In the genomic region with DNA sequence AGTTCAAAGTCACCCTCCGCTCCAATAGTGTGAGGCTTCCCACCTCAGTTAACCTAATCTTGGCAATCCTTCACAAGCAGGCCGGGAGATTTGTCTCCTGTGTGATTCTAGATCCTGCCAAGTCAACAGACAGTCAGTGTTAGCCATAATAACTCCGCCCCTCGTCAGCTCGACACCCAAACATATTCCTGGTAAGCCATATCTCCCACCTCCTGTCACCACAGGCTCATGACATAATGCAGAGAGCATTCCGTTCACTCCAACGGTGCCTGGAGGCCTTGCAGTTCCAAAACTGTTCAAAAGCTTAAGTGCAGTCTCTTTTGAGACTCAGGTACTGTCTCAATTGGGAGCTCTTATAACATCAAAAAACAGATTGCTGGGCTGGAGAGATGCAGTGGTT, we compare ENCODE assay signal across 19 mouse cellular contexts. TPM values are rescaled to one million over a fixed set of nuclear protein-coding genes. Genes with fewer than 3 reads are reported as not detected.
DNase-seq lines count a peak whose midpoint lies in the region; ATAC-seq and TF ChIP-seq lines count a peak whose summit lies in the region.
"Had no signal": no experiment of that assay in that cellular context is flagged by ENCODE, and none has a peak within 500 bp of the region (broad histone marks: within the 10 kb centered on the region; RNA-seq: fewer than 3 reads in every experiment).

No protein-coding gene starts in this region.

- 0 out of 2 replicates have a peak, but pooled peaks cover 8% of the 10 kb centered on the region for H3K9me3 ChIP-seq in intestine, embryonic 14.5 days (ENCODE audit: control insufficient read depth, low read length)
- no peaks in the 10 kb centered on the region for H3K9me3 ChIP-seq in intestine, postnatal 0 days (ENCODE audit: control insufficient read depth)
- no peaks in the 10 kb centered on the region for H3K9me3 ChIP-seq in heart, embryonic 10.5 days
- H3K9me3 ChIP-seq: hindbrain, embryonic 15.5 days; liver, embryonic 13.5 days; stomach, embryonic 15.5 days had no signal

- peaks cover under 1% of the 10 kb centered on the region; the same call in 1 of the 2 replicates for H3K27me3 ChIP-seq in intestine, embryonic 14.5 days (replicated peaks; ENCODE audit: control insufficient read depth, insufficient read depth, low read length)
- no peaks in the 10 kb centered on the region for H3K27me3 ChIP-seq in intestine, postnatal 0 days (replicated peaks; ENCODE audit: control insufficient read depth, insufficient read depth, low read length)
- no peaks in the 10 kb centered on the region for H3K27me3 ChIP-seq in heart, embryonic 10.5 days (ENCODE audit: insufficient read depth, poor library complexity, severe bottlenecking)
- H3K27me3 ChIP-seq: hindbrain, embryonic 15.5 days; stomach, embryonic 15.5 days had no signal

- no peak overlapping the region for H3K4me2 ChIP-seq in intestine, embryonic 14.5 days (ENCODE audit: low read length)
- no peak overlapping the region for H3K4me2 ChIP-seq in intestine, postnatal 0 days (replicated peaks; ENCODE audit: low read depth)
- H3K4me2 ChIP-seq: hindbrain, embryonic 15.5 days; liver, embryonic 13.5 days; midbrain, embryonic 15.5 days; stomach, embryonic 15.5 days had no signal

- intact Hi-C loops in heart, postnatal 10 days (cut with DNase I): loop anchor here (2.0 kb wide), 1 partner anchor 27 kb away; no protein-coding TSS in a partner anchor

- no peak overlapping the region for H3K4me3 ChIP-seq in intestine, embryonic 14.5 days (ENCODE audit: low read depth, low read length)
- no peak overlapping the region for H3K4me3 ChIP-seq in intestine, postnatal 0 days (ENCODE audit: low read depth, low read length)
- H3K4me3 ChIP-seq in heart, embryonic 10.5 days: no peak overlapping the region
- H3K4me3 ChIP-seq: hindbrain, embryonic 15.5 days; liver, embryonic 13.5 days; midbrain, embryonic 15.5 days; stomach, embryonic 15.5 days had no signal

- H3K27ac ChIP-seq in intestine, embryonic 14.5 days (ENCODE audit: low read depth): no peak overlapping the region
- H3K27ac ChIP-seq in intestine, postnatal 0 days (ENCODE audit: low read depth, low read length): no peak overlapping the region
- no peak overlapping the region for H3K27ac ChIP-seq in heart, embryonic 10.5 days
- H3K27ac ChIP-seq: hindbrain, embryonic 15.5 days; liver, embryonic 13.5 days; midbrain, embryonic 15.5 days; stomach, embryonic 15.5 days had no signal

- 53% methylated on average over 7 of the region's 7 CpGs for WGBS in intestine, embryonic 14.5 days
- WGBS in intestine, postnatal 0 days: 72% methylated on average over 7 of the region's 7 CpGs
- 29% methylated on average over 7 of the region's 7 CpGs for WGBS in heart, embryonic 10.5 days

- H3K36me3 ChIP-seq in intestine, embryonic 14.5 days (ENCODE audit: control insufficient read depth, insufficient read depth, low read length): no peaks in the 10 kb centered on the region
- H3K36me3 ChIP-seq in intestine, postnatal 0 days (ENCODE audit: control insufficient read depth, insufficient read depth): peaks cover 5% of the 10 kb centered on the region; the same call in 1 of the 2 replicates
- 0 out of 2 replicates have a peak, but pooled peaks cover 3% of the 10 kb centered on the region for H3K36me3 ChIP-seq in heart, embryonic 10.5 days
- H3K36me3 ChIP-seq: hindbrain, embryonic 15.5 days; liver, embryonic 13.5 days; midbrain, embryonic 15.5 days; stomach, embryonic 15.5 days had no signal

- ATAC-seq in intestine, embryonic 14.5 days (replicated peaks; ENCODE audit: low FRiP score, low TSS enrichment, low read depth): 0 out of 2 replicates have a peak, but pooled peaks have one; percentile 19
- no peak for ATAC-seq in intestine, postnatal 0 days
- no peak for ATAC-seq in megakaryocyte-erythroid progenitor cell, adult 5-6 weeks (replicated peaks; ENCODE audit: low FRiP score, low TSS enrichment, poor library complexity, severe bottlenecking)
- ATAC-seq: forebrain, postnatal 0 days; midbrain, embryonic 15.5 days had no signal

- H3K4me1 ChIP-seq in intestine, embryonic 14.5 days (replicated peaks; ENCODE audit: control insufficient read depth, insufficient read depth, low read length): peaks cover 5% of the 10 kb centered on the region; the same call in 1 of the 2 replicates
- no peaks in the 10 kb centered on the region for H3K4me1 ChIP-seq in intestine, postnatal 0 days (replicated peaks; ENCODE audit: control insufficient read depth, insufficient read depth, low read length)
- peaks cover 15% of the 10 kb centered on the region; the same call in 1 of the 2 replicates for H3K4me1 ChIP-seq in heart, embryonic 10.5 days
- H3K4me1 ChIP-seq: hindbrain, embryonic 15.5 days; liver, embryonic 13.5 days; midbrain, embryonic 15.5 days; stomach, embryonic 15.5 days had no signal

- no peak for DNase-seq in intestine, embryonic 14.5 days (ENCODE audit: low spot score)
- peak; percentile 93 for DNase-seq in heart, embryonic 10.5 days (ENCODE audit: low spot score)
- DNase-seq in heart, postnatal 10 days: peak; percentile 81 to 87
- DNase-seq in layer of hippocampus, postnatal 10 days (ENCODE audit: low spot score in 2 of 2): no peak
- DNase-seq in cerebellum, postnatal 14 days: no peak
- DNase-seq in left cerebral cortex, adult 8-10 months (ENCODE audit: low spot score in 2 of 2): no peak
- DNase-seq: adrenal gland, postnatal 14 days; cerebellum, adult 11-12 months; forebrain, postnatal 0 days; kidney, adult 8-10 months; kidney, postnatal 36 days; left cerebral cortex, postnatal 4 days; liver, embryonic 13.5 days; spleen, adult 18-20 months had no signal

- no peak for TF ChIP-seq CTCF in intestine, postnatal 0 days (IDR thresholded peaks at IDR 0.05; ENCODE audit: low read depth)

- H3K9ac ChIP-seq in intestine, embryonic 14.5 days (ENCODE audit: low read length): no peak overlapping the region
- no peak overlapping the region for H3K9ac ChIP-seq in intestine, postnatal 0 days (ENCODE audit: low read depth, low read length)
- H3K9ac ChIP-seq: forebrain, postnatal 0 days; hindbrain, embryonic 15.5 days; liver, embryonic 13.5 days; midbrain, embryonic 15.5 days; stomach, embryonic 15.5 days had no signal

RNA-seq across cellular contexts. Expression of gene Gpat3, which starts 7.6 kb away (rescaled TPM):
- polyA plus RNA-seq in intestine, embryonic 14.5 days (2014; fragmentation: Nextera tagmentation; extraction: Ambion mirVana): 2.7 and 4.6 TPM in 2 replicates
- 41.7 and 47.6 TPM in 2 replicates for polyA plus RNA-seq in intestine, postnatal 0 days (2015; fragmentation: Nextera tagmentation; extraction: Ambion mirVana)
- 5.3 and 9.3 TPM in 2 replicates for polyA plus RNA-seq in heart, embryonic 10.5 days (2016; fragmentation: Nextera tagmentation; extraction: Ambion mirVana)
- total RNA-seq in heart, postnatal 10 days (2021): 10 to 100 TPM; 28.3 to 43.5 TPM
- total RNA-seq in layer of hippocampus, postnatal 10 days (2021): 1 to 10 TPM; 2.4 to 2.7 TPM
- total RNA-seq in left cerebral cortex, adult 8-10 months (2022): 1 to 10 TPM; 5.2 to 7.0 (median 5.8) TPM
- total RNA-seq in megakaryocyte-erythroid progenitor cell, adult 5-6 weeks (2014; fragmentation: Nextera tagmentation): 0.45 and 2.6 TPM in 2 replicates
- 0.65 TPM in 1 of 2 replicates, not detected in the other for total RNA-seq in megakaryocyte-erythroid progenitor cell, adult 5-6 weeks (2017)

RNA-seq across cellular contexts. Expression of gene Abraxas1, which starts 17.1 kb away (rescaled TPM):
- polyA plus RNA-seq in intestine, embryonic 14.5 days (2014; fragmentation: Nextera tagmentation; extraction: Ambion mirVana): 27.9 and 31.0 TPM in 2 replicates
- 10.6 and 12.5 TPM in 2 replicates for polyA plus RNA-seq in intestine, postnatal 0 days (2015; fragmentation: Nextera tagmentation; extraction: Ambion mirVana)
- 31.7 and 33.2 TPM in 2 replicates for polyA plus RNA-seq in heart, embryonic 10.5 days (2016; fragmentation: Nextera tagmentation; extraction: Ambion mirVana)
- total RNA-seq in heart, postnatal 10 days (2021): 10 to 100 TPM; 12.8 to 17.4 TPM
- 1 to 10 TPM; 5.9 to 6.1 TPM for total RNA-seq in layer of hippocampus, postnatal 10 days (2021)
- 10 to 100 TPM in 3 of 4 experiments, 1 to 10 TPM in 1; 6.5 to 14.4 (median 11.5) TPM for total RNA-seq in left cerebral cortex, adult 8-10 months (2022)
- 38.0 and 45.0 TPM in 2 replicates for total RNA-seq in megakaryocyte-erythroid progenitor cell, adult 5-6 weeks (2014; fragmentation: Nextera tagmentation)
- 46.8 and 81.4 TPM in 2 replicates for total RNA-seq in megakaryocyte-erythroid progenitor cell, adult 5-6 weeks (2017)

RNA-seq across cellular contexts. Expression of gene Mrps18c, which starts 39.5 kb away (rescaled TPM):
- polyA plus RNA-seq in intestine, embryonic 14.5 days (2014; fragmentation: Nextera tagmentation; extraction: Ambion mirVana): 171 and 179 TPM in 2 replicates
- 195 and 203 TPM in 2 replicates for polyA plus RNA-seq in intestine, postnatal 0 days (2015; fragmentation: Nextera tagmentation; extraction: Ambion mirVana)
- polyA plus RNA-seq in heart, embryonic 10.5 days (2016; fragmentation: Nextera tagmentation; extraction: Ambion mirVana): 159 and 182 TPM in 2 replicates
- 10 to 100 TPM; 83.3 to 85.1 TPM for total RNA-seq in heart, postnatal 10 days (2021)
- 10 to 100 TPM; 55.4 to 63.7 TPM for total RNA-seq in layer of hippocampus, postnatal 10 days (2021)
- total RNA-seq in left cerebral cortex, adult 8-10 months (2022): 10 to 100 TPM; 58.1 to 72.4 (median 64.7) TPM
- total RNA-seq in megakaryocyte-erythroid progenitor cell, adult 5-6 weeks (2014; fragmentation: Nextera tagmentation): 141 TPM in 2 replicates
- total RNA-seq in megakaryocyte-erythroid progenitor cell, adult 5-6 weeks (2017): 145 and 253 TPM in 2 replicates

RNA-seq across cellular contexts. Expression of gene Helq, which starts 39.5 kb away (rescaled TPM):
- polyA plus RNA-seq in intestine, embryonic 14.5 days (2014; fragmentation: Nextera tagmentation; extraction: Ambion mirVana): 19.9 and 24.1 TPM in 2 replicates
- polyA plus RNA-seq in intestine, postnatal 0 days (2015; fragmentation: Nextera tagmentation; extraction: Ambion mirVana): 6.7 and 7.4 TPM in 2 replicates
- polyA plus RNA-seq in heart, embryonic 10.5 days (2016; fragmentation: Nextera tagmentation; extraction: Ambion mirVana): 16.5 and 17.7 TPM in 2 replicates
- 1 to 10 TPM; 4.8 to 5.9 TPM for total RNA-seq in heart, postnatal 10 days (2021)
- total RNA-seq in layer of hippocampus, postnatal 10 days (2021): 10 to 100 TPM; 17.2 to 24.7 TPM
- total RNA-seq in left cerebral cortex, adult 8-10 months (2022): 10 to 100 TPM; 18.1 to 22.3 (median 19.9) TPM
- total RNA-seq in megakaryocyte-erythroid progenitor cell, adult 5-6 weeks (2014; fragmentation: Nextera tagmentation): 48.5 and 68.4 TPM in 2 replicates
- total RNA-seq in megakaryocyte-erythroid progenitor cell, adult 5-6 weeks (2017): 31.2 and 39.6 TPM in 2 replicates

Comparison
In these comparisons a context has a peak if more than half of its experiments do, and no peak if none do; other contexts are left out.
1. DNase-seq: peak in heart, embryonic 10.5 days (single experiment) and heart, postnatal 10 days (2 of 2); none in intestine, embryonic 14.5 days (single experiment), layer of hippocampus, postnatal 10 days (0 of 2), cerebellum, postnatal 14 days (0 of 2) and left cerebral cortex, adult 8-10 months (0 of 2).